Mouse (Mus musculus): ENCODE data around the gene Trmt1l.

Gene Trmt1l

GRCm38 (mm10) chr1:151494711-151495110 is 66.4 kb downstream of the Trmt1l start:
- DNase-seq (ENCODE audit: low read depth, low spot score), result no peak

GRCm38 (mm10) chr1:151495635-151496285 is 67.4 kb downstream of the Trmt1l start:
- DNase-seq (ENCODE audit: low read depth, low spot score), result no peak

GRCm38 (mm10) chr1:151497028-151497427 is 68.7 kb downstream of the Trmt1l start:
- DNase-seq (ENCODE audit: low read depth, low spot score), result no peak

DNA sequence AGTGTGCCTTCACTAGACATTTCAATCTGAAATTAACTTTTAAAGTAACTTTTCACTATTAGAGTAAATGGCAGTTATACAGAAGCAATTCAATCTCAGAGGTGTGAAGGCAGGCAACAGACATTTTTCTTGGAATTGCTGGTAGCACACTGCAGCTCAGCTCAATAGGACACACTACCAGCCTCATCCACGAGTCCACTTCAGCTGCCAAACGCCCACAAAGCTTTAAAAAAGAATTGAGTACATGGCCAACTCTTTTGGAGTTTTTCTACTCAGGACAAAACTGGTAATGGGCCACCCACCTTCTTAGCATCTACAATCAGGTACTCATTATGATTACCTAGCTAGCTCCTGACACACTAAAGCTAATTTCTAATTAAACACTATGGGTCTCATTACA is 69.6 kb downstream of the Trmt1l start:
- DNase-seq (ENCODE audit: low read depth, low spot score), result no peak

- DNase-seq (ENCODE audit: low read depth, low spot score), result no peak
Measured at GRCm38 (mm10) chr1:151498381-151498780, 70.0 kb downstream of the Trmt1l start.

DNA sequence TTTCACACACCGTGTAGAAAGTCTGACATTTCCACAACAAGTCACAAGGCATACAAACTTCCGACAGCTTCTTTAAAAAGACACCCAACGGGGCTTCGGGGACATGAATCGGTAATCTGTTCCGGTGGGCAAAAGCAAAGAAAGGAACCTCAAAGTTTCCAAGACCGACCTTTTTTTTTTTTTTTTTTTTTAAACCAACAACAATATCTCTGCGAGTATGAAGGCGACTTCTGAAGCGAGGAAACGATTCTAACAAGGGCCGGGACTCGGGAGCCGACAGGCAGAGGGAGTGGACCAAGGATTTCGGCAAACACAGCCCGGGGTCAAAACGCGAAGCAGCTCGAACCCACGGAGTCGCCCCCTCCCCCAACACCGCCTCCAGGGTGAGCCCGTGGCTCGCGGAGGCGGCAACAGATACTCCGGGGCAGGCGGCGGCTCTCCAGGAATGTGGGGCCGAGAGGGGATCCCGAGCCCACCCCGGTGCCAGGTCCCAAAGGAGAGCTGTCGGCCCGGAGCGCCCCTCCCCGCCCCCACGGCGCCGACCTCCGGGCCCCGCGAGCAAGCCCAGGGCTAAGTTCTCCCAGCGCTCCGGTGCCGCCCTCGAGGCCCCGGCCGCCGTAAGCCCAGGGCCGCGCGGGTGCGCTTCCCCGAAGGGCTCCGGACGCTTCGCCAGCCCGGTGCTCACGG is 71.6 kb downstream of the Trmt1l start:
- DNase-seq (ENCODE audit: low read depth, low spot score), result peak; percentile 14

- peak; percentile 86 for DNase-seq (ENCODE audit: low read depth, low spot score)
Measured at GRCm38 (mm10) chr1:151500531-151501361, 72.4 kb downstream of the Trmt1l start, which contains the start of gene Rnf2. Rnf2 (minus strand) TSS chr1:151500955.

All from retina, postnatal 7 days (tissue).